ENCODE assay signal across 14 mouse cellular contexts in genomic region chr4:129767782-129768181, GRCm38 (mm10).
"Had no signal": no experiment of that assay in that cellular context is flagged by ENCODE, and none has a peak within 500 bp of the region (broad histone marks: within the 10 kb centered on the region; RNA-seq: fewer than 3 reads in every experiment).

No protein-coding gene starts in this region.

- H3K27me3 ChIP-seq: kidney, embryonic 15.5 days; limb, embryonic 15.5 days had no signal

- H3K27ac ChIP-seq: kidney, embryonic 15.5 days; left cerebral cortex, adult 2 months; limb, embryonic 15.5 days; liver, embryonic 12.5 days; midbrain, embryonic 10.5 days; neural tube, embryonic 12.5 days had no signal

- ATAC-seq: liver, embryonic 12.5 days had no signal

- DNase-seq: kidney, postnatal 14 days; lung, embryonic 14.5 days; lung, postnatal 10 days; lung, postnatal 4 days; midbrain, embryonic 14.5 days; spleen, adult 18-20 months; thymus, adult 18-20 months; thymus, postnatal 25 days had no signal

- H3K9me3 ChIP-seq: kidney, embryonic 15.5 days; limb, embryonic 15.5 days; liver, embryonic 12.5 days; midbrain, embryonic 10.5 days; neural tube, embryonic 12.5 days had no signal

- H3K4me2 ChIP-seq: kidney, embryonic 15.5 days; limb, embryonic 15.5 days; liver, embryonic 12.5 days; lung, embryonic 14.5 days; neural tube, embryonic 12.5 days had no signal

- H3K36me3 ChIP-seq: kidney, embryonic 15.5 days; limb, embryonic 15.5 days; liver, embryonic 12.5 days; midbrain, embryonic 10.5 days; neural tube, embryonic 12.5 days had no signal

- H3K9ac ChIP-seq: kidney, embryonic 15.5 days; limb, embryonic 15.5 days; liver, embryonic 12.5 days; lung, embryonic 14.5 days; neural tube, embryonic 12.5 days had no signal

- H3K4me3 ChIP-seq: kidney, embryonic 15.5 days; left cerebral cortex, adult 2 months; limb, embryonic 15.5 days; liver, embryonic 12.5 days; midbrain, embryonic 10.5 days; neural tube, embryonic 12.5 days had no signal
